Mouse (Mus musculus): Measurements from ENCODE around the gene Aim2.

- no peak for TF ChIP-seq CTCF (IDR thresholded peaks at IDR 0.05; ENCODE audit: extremely low read depth, insufficient read depth, low read length)
- TF ChIP-seq POLR2A (IDR thresholded peaks at IDR 0.05; ENCODE audit: extremely low read depth, insufficient read depth, low read length), result no peak
Measured at GRCm38 (mm10) chr1:173337008-173337407, 13.7 kb upstream of the Aim2 start.

Measured in cortical plate, adult 2 months (tissue).